Mouse (Mus musculus) lung, postnatal 14 days (tissue): ENCODE data around the gene Zbtb16.
A peak's percentile ranks its signal among the peaks of the same experiment; 100 is the strongest.

Experiments
- DNase-seq: peaks from one replicate; pipeline ENCODE4 v3.0.0; 2021

The Zbtb16 gene

DNA sequence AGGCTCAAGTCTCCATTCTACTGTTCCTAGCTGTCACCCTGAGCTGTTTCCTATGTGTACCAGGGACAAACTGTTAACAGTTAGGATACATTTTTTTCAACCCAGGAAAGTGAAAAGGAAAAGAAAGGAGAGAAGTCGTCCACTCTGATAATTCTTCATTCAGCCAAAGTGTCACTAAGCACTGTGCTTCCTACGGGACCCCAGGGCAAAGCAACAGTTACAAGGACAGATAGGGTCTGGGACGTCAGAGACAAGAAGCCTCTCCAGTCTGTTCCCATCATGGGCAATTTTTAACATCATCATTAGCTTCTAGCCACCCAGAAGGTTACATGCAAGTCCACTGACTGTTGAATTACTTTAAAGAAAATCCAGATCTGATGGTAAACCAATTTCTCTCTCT, 111.3 kb downstream of the Zbtb16 start:
- no peak for DNase-seq

GRCm38 (mm10) chr9:48723511-48724304, 112.3 kb downstream of the Zbtb16 start:
- peak; percentile 93 for DNase-seq

DNA sequence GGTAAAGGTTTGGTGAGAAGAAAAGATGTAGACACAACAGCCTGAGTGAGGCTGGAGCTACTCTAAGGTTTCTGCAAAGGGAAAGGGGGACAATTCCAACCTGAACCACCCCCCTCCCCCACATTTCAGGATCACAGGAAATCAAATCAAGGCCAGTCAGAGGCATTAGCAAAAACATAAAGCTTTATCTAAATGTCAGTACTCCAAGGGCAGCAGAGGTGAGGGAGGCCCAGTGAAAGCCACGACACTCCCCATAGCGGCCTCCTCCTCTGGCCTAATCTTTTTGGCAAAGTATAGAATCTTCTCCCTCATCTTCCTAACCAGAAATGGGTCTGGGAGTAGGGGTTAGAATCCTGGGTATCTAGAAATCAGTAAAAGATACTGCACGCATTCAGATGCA, 113.0 kb downstream of the Zbtb16 start:
- DNase-seq: no peak

- DNase-seq: no peak
Measured at GRCm38 (mm10) chr9:48722261-48722920, 113.6 kb downstream of the Zbtb16 start.

DNA sequence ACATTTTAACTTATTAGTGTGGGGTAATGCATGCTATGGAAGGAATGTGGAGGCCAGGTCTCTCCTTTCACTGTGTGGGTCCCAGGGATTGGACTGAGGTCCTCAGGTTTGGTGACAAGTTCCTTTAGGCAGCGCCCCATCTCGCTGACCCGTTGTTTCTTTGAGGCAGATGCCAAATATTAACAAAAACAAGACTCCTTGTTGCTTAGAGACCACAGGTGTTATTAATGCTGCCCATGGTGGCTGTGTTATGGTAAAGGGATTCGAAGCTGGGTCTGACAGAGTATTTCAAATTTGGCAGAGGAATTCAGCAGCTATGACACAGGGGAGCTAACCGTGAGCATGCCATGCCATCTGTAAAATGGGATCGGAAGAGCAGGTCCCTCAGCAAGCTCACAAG, 114.4 kb downstream of the Zbtb16 start:
- no peak for DNase-seq

DNA sequence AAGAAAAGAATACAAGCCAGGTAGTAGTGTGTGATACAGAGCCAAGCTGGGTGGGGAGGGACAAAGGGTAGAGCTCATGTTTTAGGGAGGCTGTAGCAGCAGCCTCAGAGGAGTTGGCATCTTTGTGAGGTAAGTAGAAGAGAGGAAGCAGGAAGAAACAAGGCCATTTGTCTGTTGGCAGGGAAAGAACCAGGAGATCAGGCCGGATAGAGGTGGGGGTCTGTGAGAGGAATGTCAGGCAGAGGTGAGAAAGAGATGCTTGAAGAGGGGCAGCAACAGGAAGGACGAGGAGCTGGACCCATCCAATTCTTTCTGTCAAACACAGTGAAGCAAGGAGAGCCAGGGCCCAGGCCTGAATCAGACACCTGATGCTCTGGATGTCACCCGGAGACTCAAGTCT, 114.8 kb downstream of the Zbtb16 start:
- DNase-seq: no peak

DNA sequence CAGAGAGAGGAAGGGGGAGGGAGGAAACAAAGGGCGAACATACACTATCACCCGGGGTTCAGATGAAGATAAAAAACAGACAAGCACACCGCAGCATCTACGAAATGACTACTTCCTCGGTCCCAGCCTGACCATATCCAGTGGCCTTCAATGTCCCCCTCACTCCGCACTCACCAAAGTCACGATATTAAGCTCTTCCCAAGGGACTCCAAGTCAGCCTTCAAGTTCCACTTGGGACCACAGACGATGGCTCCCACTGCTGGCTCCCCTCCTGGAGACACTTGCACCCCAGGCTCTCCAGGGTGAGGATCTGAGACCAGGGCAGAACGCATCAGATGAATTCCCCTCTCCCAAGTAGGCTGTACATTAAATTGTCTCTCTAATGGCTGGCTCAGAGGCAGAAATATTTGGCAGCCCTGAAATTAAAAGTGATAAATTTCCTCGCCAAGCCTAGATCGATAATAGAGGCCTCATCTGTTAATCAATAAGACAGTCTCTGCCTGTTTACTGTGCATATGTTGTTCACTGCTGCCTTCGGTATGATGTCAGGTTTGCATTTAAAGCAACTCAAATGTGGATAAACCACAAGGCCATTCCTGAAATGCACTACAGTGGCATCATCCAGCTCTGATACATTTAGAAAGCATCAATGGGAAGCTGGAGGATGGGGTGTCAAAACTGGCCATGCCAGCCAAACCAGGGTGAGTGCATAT, 115.6 kb downstream of the Zbtb16 start:
- DNase-seq: no peak

- DNase-seq: no peak
Measured at GRCm38 (mm10) chr9:48719619-48720018, 116.4 kb downstream of the Zbtb16 start.

- DNase-seq: no peak
Measured at GRCm38 (mm10) chr9:48716549-48716948, 119.5 kb downstream of the Zbtb16 start.

DNA sequence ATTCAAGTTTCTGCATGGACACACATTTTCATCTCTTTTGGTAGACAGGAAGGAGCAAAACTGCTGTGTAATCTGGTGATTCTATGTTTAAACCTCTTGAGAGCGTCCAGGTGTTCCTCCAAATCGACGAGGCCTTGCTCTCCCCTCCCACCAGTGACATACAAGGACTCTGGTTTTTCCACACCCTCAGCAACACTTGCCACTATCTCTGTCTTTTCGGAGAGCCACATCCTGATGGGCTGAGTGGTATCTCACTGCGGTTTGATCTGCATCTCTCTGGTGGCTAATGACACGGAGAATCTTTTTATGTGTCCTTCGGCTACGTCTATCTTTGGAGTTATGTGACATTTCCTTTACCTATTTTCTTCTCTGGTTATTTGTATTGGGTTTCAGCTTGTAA, 121.0 kb downstream of the Zbtb16 start:
- no peak for DNase-seq

- DNase-seq: no peak
Measured at GRCm38 (mm10) chr9:48713779-48714178, 122.2 kb downstream of the Zbtb16 start.

DNA sequence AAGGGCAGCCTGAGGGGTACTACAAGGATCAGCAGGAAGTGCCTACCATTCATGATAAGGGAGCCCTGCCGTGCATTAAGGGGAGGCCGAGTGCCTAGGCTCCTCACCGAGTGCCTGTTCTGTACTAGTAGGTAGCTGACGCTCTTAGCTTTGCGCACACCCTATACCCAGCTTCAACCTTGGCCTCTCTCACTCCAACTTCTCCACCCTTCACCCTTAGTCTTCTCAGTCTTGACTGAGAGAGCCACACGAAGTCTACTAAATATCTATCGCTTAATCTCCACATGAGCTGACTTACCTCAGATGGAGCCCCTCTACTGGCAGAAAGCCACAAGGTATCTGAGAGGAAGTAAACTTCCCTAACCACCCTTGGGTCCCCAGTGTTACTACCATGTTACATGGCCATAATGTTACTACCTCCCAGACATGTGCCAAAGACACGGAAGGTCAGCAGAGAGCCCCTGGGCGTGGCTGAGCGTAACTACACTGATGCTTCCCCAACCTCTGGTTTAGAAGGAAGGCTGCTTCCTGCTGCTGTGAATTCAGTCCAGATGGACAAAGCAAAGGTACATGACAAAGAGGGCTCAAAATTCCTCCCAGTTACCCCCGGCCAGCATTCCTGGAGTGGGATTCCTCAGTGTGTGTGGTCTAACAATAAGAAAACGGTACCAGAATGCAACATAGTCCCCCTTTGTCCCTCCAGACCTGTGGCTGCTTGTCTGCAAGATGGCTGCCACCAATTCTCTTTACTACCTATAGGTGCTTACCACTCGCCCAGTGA, 122.8 kb downstream of the Zbtb16 start:
- no peak for DNase-seq

- DNase-seq: no peak
Measured at GRCm38 (mm10) chr9:48711826-48712225, 124.2 kb downstream of the Zbtb16 start.

DNA sequence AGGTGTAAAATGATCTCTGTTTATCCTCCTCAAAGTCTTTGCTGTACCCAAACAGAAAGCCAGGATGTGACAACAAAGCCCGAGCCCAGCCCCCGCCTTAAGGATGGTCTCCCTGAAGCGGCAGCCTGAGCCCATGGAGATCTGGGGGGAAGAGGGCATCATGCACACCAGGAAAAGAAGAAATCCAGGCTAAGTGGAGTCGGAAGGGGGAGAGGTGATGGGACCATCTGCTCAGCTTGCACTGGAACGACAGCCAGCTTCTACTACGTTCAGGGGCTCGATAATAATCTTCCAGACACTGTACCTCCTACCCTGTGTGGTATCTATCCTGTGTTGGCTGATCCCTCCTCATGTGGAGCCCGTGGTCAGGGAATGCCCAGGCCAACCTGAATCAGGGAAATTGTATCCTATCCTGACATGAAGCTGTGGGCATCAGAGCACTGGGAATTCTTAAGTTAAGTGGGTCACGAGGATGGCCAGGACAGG, 124.7 kb downstream of the Zbtb16 start:
- peak; percentile 51 for DNase-seq

- no peak for DNase-seq
Measured at GRCm38 (mm10) chr9:48710355-48711295, 125.4 kb downstream of the Zbtb16 start.

DNA sequence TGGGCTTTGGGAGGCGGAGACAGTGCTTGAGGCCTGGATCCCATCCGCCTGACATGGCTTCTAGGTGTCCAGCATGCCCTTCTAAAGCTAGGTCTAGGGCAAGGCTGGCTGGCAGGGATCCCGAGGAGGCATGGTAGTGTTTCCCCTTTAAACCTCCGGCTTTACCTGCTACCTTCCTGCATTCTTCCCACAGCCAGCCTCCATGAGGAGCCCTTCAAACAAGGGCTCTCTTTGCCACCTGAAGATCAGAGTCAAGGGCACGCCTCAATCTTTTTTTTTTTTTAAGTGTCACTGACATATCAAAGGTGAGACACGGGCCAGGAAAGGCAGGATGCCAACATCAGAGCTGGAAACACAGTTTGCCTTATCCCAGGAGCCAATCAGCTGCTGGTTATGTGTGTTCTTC, 128.2 kb downstream of the Zbtb16 start:
- DNase-seq: peak; percentile 77

GRCm38 (mm10) chr9:48707134-48707823, 128.7 kb downstream of the Zbtb16 start:
- no peak for DNase-seq

DNA sequence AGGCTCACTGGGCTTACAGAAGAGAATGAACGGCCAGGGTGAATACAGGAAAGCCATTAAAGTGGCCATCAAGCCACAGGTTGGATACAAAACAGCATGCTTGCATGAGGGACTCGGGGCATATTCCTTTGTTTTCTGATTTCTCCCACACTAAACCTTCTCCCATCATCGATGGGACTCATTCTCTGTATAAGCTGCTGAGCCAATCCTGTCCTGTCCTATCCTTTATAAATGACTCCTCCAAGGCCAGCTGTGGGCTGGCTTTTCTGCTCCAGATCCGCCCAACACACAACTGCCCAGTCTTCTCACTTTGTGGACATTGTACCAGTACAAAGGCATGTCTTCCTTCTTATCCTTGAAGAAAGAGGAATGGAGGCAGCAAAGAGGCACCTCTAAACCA, 134.7 kb downstream of the Zbtb16 start:
- no peak for DNase-seq

- DNase-seq: no peak
Measured at GRCm38 (mm10) chr9:48700871-48701270, 135.2 kb downstream of the Zbtb16 start.

DNA sequence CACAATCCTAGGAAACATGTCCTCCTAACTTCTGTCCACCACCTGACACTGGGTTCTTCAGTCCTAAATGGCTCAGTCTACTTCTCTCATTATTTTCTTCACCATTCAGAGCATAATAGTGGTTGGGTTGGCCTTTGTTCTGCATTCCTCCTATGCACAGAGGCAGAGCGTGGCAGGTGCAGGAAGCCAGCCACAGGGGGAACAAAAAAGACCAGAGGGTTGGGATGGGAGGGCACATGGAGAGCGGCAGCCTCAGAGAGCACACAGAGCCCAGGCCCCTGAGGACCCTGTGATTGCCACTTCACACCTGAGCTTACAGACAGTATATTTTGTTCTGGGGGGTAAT, 138.6 kb downstream of the Zbtb16 start:
- no peak for DNase-seq
